Mouse (Mus musculus) regulatory T cell (primary cell): Measurements from ENCODE around the gene Oxld1.

ENCODE experiments used
- in situ Hi-C: fragments of 300-600 bp; cut with MboI, MseI; formaldehyde crosslinking; loops from one replicate; pipeline ENCODE4 v1.15.1; 2025; ENCODE audit warnings: high pct_unique_total_duplicates

Gene Oxld1

GRCm38 (mm10) chr11:120483448-120483934, 25.6 kb upstream of the Oxld1 start:
- in situ Hi-C loops: no loop called here

- in situ Hi-C loops: no loop called here
These were observed 14.2 kb upstream of the Oxld1 start for GRCm38 (mm10) chr11:120472052-120472451.

GRCm38 (mm10) chr11:120467736-120468092, 9.8 kb upstream of the Oxld1 start:
- in situ Hi-C loops: no loop called here

- in situ Hi-C loops: no loop called here
These were observed 9.3 kb upstream of the Oxld1 start, which contains the start of gene Arl16 for GRCm38 (mm10) chr11:120467051-120467735. Arl16 (minus strand) TSS chr11:120467607.

GRCm38 (mm10) chr11:120465521-120465920, 7.7 kb upstream of the Oxld1 start:
- in situ Hi-C loops: no loop called here

- in situ Hi-C loops: no loop called here
These were observed 6.5 kb upstream of the Oxld1 start for GRCm38 (mm10) chr11:120464365-120464764.

- in situ Hi-C loops: no loop called here
These were observed 5.7 kb upstream of the Oxld1 start for GRCm38 (mm10) chr11:120463536-120463935.

- in situ Hi-C loops: no loop called here
These were observed 1.2 kb upstream of the Oxld1 start for GRCm38 (mm10) chr11:120458847-120459597.

GRCm38 (mm10) chr11:120457370-120457769, 498 bp downstream of the Oxld1 start:
- in situ Hi-C loops: no loop called here

- in situ Hi-C loops: no loop called here
These were observed 2.5 kb downstream of the Oxld1 start for GRCm38 (mm10) chr11:120455413-120455812.

- in situ Hi-C loops: no loop called here
These were observed 2.9 kb downstream of the Oxld1 start for GRCm38 (mm10) chr11:120454965-120455364.

- in situ Hi-C loops: no loop called here
These were observed 4.6 kb downstream of the Oxld1 start, which contains the start of gene Pde6g for GRCm38 (mm10) chr11:120453306-120453705. Pde6g (minus strand) TSS chr11:120453500.

GRCm38 (mm10) chr11:120452246-120452645, 5.6 kb downstream of the Oxld1 start:
- in situ Hi-C loops: no loop called here

- in situ Hi-C loops: no loop called here
These were observed 10.7 kb downstream of the Oxld1 start for GRCm38 (mm10) chr11:120447179-120447578.

GRCm38 (mm10) chr11:120445475-120445874, 12.4 kb downstream of the Oxld1 start:
- in situ Hi-C loops: no loop called here

GRCm38 (mm10) chr11:120444106-120444505, 13.8 kb downstream of the Oxld1 start:
- in situ Hi-C loops: no loop called here

- in situ Hi-C loops: no loop called here
These were observed 15.0 kb downstream of the Oxld1 start for GRCm38 (mm10) chr11:120442765-120443280.

GRCm38 (mm10) chr11:120442344-120442743, 15.5 kb downstream of the Oxld1 start, which contains the start of gene Tspan10:
Tspan10 (plus strand) TSS chr11:120442644.
- in situ Hi-C loops: no loop called here

GRCm38 (mm10) chr11:120437857-120438385, 19.9 kb downstream of the Oxld1 start:
- in situ Hi-C loops: no loop called here

GRCm38 (mm10) chr11:120437152-120437856, 20.6 kb downstream of the Oxld1 start, which contains the start of gene Nploc4:
Nploc4 (minus strand) TSS chr11:120437708.
- in situ Hi-C loops: no loop called here

- in situ Hi-C loops: no loop called here
These were observed 31.1 kb downstream of the Oxld1 start for GRCm38 (mm10) chr11:120426727-120427126.
